Mouse (Mus musculus) myocyte (in vitro differentiated cells): ENCODE data around the gene Gm5105.

Experiments used
- CEBPB ChIP-seq: IDR thresholded peaks from 2 replicates; pipeline ENCODE4 v1.6.1; 2011; ENCODE audit warnings: mild to moderate bottlenecking, moderate library complexity; ENCODE audit not compliant: poor library complexity, insufficient read depth, severe bottlenecking
- E2F4 ChIP-seq: IDR thresholded peaks from one replicate; pipeline ENCODE4 v1.6.1; 2011; ENCODE audit warnings: mild to moderate bottlenecking, control low read depth, moderate library complexity; ENCODE audit not compliant: insufficient read depth
- MAX ChIP-seq: IDR thresholded peaks from one replicate; pipeline ENCODE4 v1.6.1; 2011; ENCODE audit warnings: low read depth, mild to moderate bottlenecking, control low read depth
- POLR2A ChIP-seq: IDR thresholded peaks from one replicate; pipeline ENCODE4 v1.6.1; 2011; ENCODE audit warnings: low read depth, mild to moderate bottlenecking, control low read depth, moderate library complexity; ENCODE audit not compliant: insufficient read length
- REST ChIP-seq: IDR thresholded peaks from one replicate; pipeline ENCODE4 v1.6.1; 2011; ENCODE audit warnings: mild to moderate bottlenecking, control low read depth, moderate library complexity; ENCODE audit not compliant: insufficient read depth, insufficient read length
- SRF ChIP-seq: IDR thresholded peaks from one replicate; pipeline ENCODE4 v1.6.1; 2011; ENCODE audit warnings: low read depth; ENCODE audit not compliant: control insufficient read depth, insufficient read length
- TCF12 ChIP-seq: IDR thresholded peaks from one replicate; pipeline ENCODE4 v1.6.1; 2011; ENCODE audit warnings: mild to moderate bottlenecking, control low read depth; ENCODE audit not compliant: poor library complexity, insufficient read depth, severe bottlenecking
- TCF3 ChIP-seq: IDR thresholded peaks from one replicate; pipeline ENCODE4 v1.6.1; 2011; ENCODE audit warnings: low read depth, control low read depth; ENCODE audit not compliant: insufficient read length
- USF1 ChIP-seq: IDR thresholded peaks from one replicate; pipeline ENCODE4 v1.6.1; 2011; ENCODE audit warnings: low read depth, mild to moderate bottlenecking, control low read depth, moderate library complexity

- TF ChIP-seq MAX: no peak
- no peak for TF ChIP-seq SRF
- TF ChIP-seq POLR2A: no peak
- no peak for TF ChIP-seq E2F4
- no peak for TF ChIP-seq TCF12
- no peak for TF ChIP-seq REST
- TF ChIP-seq USF1: no peak
- TF ChIP-seq CEBPB: no peak
- no peak for TF ChIP-seq TCF3
These were observed 40.9 kb downstream of the Gm5105 start for GRCm38 (mm10) chr3:138026286-138026685.
